Mouse (Mus musculus) limb, embryonic 14.5 days (tissue): ENCODE data around the gene Mul1. TPM values are rescaled to one million over a fixed set of nuclear protein-coding genes. Genes with fewer than 3 reads are reported as not detected.

Experiments
- ATAC-seq: fragments of 200-750 bp; cut with Nextera tagmentation; 2 replicates; pipeline ENCODE4 v1.8.0; 2017; ENCODE audit warnings: low read depth, moderate number of reproducible peaks, moderate TSS enrichment; ENCODE audit not compliant: low FRiP score
- DNase-seq: peaks from one replicate; pipeline ENCODE4 v3.0.0-alpha.2; 2015; ENCODE audit warnings: low spot score
- H3K27ac ChIP-seq: fragments of 300-500 bp; sonication (generic); replicated peaks from 2 replicates; pipeline ENCODE4 v1.5.1; 2014; ENCODE audit warnings: low read depth, mild to moderate bottlenecking, low read length, moderate library complexity, mixed read lengths
- H3K27me3 ChIP-seq: fragments of 300-500 bp; sonication (generic); 2 replicates; pipeline ENCODE4 v1.6.1; 2014; ENCODE audit warnings: low read length, mixed read lengths; ENCODE audit not compliant: control insufficient read depth, insufficient read depth
- H3K36me3 ChIP-seq: fragments of 300-500 bp; sonication (generic); 2 replicates; pipeline ENCODE4 v1.6.1; 2014; ENCODE audit warnings: mild to moderate bottlenecking, low read length, moderate library complexity, mixed read lengths; ENCODE audit not compliant: control insufficient read depth, insufficient read depth
- H3K4me1 ChIP-seq: fragments of 300-500 bp; sonication (generic); 2 replicates; pipeline ENCODE4 v1.6.1; 2014; ENCODE audit warnings: antibody characterized with exemption, low read length, mixed read lengths; ENCODE audit not compliant: control insufficient read depth, insufficient read depth
- H3K4me2 ChIP-seq: fragments of 300-500 bp; sonication (generic); replicated peaks from 2 replicates; pipeline ENCODE4 v1.6.1; 2014; ENCODE audit warnings: low read depth, mild to moderate bottlenecking, low read length, moderate library complexity; ENCODE audit not compliant: severe bottlenecking
- H3K4me3 ChIP-seq: fragments of 300-500 bp; sonication (generic); replicated peaks from 2 replicates; pipeline ENCODE4 v1.5.1; 2014; ENCODE audit warnings: low read length
- H3K9ac ChIP-seq: fragments of 300-500 bp; sonication (generic); 2 replicates; pipeline ENCODE4 v1.6.1; 2014; ENCODE audit warnings: mild to moderate bottlenecking, low read depth, low read length, moderate library complexity; ENCODE audit not compliant: severe bottlenecking
- H3K9me3 ChIP-seq: fragments of 300-500 bp; sonication (generic); 2 replicates; pipeline ENCODE4 v1.6.1; 2016; ENCODE audit warnings: low read length; ENCODE audit not compliant: control insufficient read depth
- POLR2A ChIP-seq: fragments of 200-500 bp; IDR thresholded peaks from 2 replicates; pipeline ENCODE4 v1.8.0; 2012; ENCODE audit warnings: inconsistent platforms, mild to moderate bottlenecking, moderate library complexity, borderline replicate concordance; ENCODE audit not compliant: insufficient read depth, insufficient read length; ENCODE audit errors: extremely low read depth
- WGBS: fragments of 180-500 bp; shearing (Covaris S2); extraction: QIAGEN DNeasy Blood & Tissue Kit; methylation state at CpG from one replicate; pipeline ENCODE4 v1.1.7; 2014; 5-methylcytosine and 5-hydroxymethylcytosine counted together
- polyA plus RNA-seq, 2 experiments: library from polyadenylated mRNA; depleted of rRNA in 1 of 2; stranded (reverse) in 1 of 2; unstranded in 1 of 2; fragments of >200 nt; fragmentation: Nextera tagmentation in 1 of 2; extraction: Ambion mirVana in 1 of 2; gene quantifications; 2 replicates each; pipeline versions ENCODE4 v1.2.1 to v1.2.3; 2012 to 2014

Mul1 gene
- polyA plus RNA-seq, 2 experiments: 14.2 to 17.1 TPM

GRCm38 (mm10) chr4:138396711-138397110 is 37.8 kb upstream of the Mul1 start:
- H3K4me1 ChIP-seq: peaks cover 6% of the 10 kb centered on the region; the same call in 1 of the 2 replicates
- H3K9me3 ChIP-seq: no peaks in the 10 kb centered on the region
- no peak overlapping the region for H3K9ac ChIP-seq
- WGBS: 7% methylated on average over 8 of the region's 8 CpGs
- DNase-seq (no peak), ATAC-seq (no peak)
- no peak overlapping the region for H3K27ac ChIP-seq
- peaks cover 74% of the 10 kb centered on the region for H3K27me3 ChIP-seq
- no peak for TF ChIP-seq POLR2A
- H3K36me3 ChIP-seq: no peaks in the 10 kb centered on the region
- peak overlapping the region; percentile 52 for H3K4me2 ChIP-seq
- H3K4me3 ChIP-seq: peak overlapping the region; percentile 35; the same call in 1 of the 2 replicates

GRCm38 (mm10) chr4:138404806-138405205 is 29.7 kb upstream of the Mul1 start:
- H3K27me3 ChIP-seq: no peaks in the 10 kb centered on the region
- DNase-seq: no peak

GRCm38 (mm10) chr4:138407479-138408194 is 26.8 kb upstream of the Mul1 start:
- Histone ChIP-seq H3K9me3 (no peaks in the 10 kb centered on the region), H3K27ac (no peak overlapping the region), H3K36me3 (no peaks in the 10 kb centered on the region), H3K4me2 (no peak overlapping the region), H3K27me3 (peaks cover 7% of the 10 kb centered on the region), H3K4me1 (no peaks in the 10 kb centered on the region), H3K4me3 (no peak overlapping the region), H3K9ac (no peak overlapping the region)
- no peak for TF ChIP-seq POLR2A
- DNase-seq (no peak), ATAC-seq (no peak)
- 79% methylated on average over 12 of the region's 13 CpGs for WGBS

More at GRCm38 (mm10) chr4:138404806-138405205, 29.7 kb upstream of the Mul1 start:
- no peak for ATAC-seq
- no peak overlapping the region for H3K9ac ChIP-seq
- WGBS: 0% methylated on average over 2 of the region's 2 CpGs
- no peak overlapping the region for H3K4me2 ChIP-seq
- TF ChIP-seq POLR2A: no peak
- no peak overlapping the region for H3K27ac ChIP-seq
- no peaks in the 10 kb centered on the region for H3K36me3 ChIP-seq
- no peaks in the 10 kb centered on the region for H3K9me3 ChIP-seq
- no peaks in the 10 kb centered on the region for H3K4me1 ChIP-seq
- no peak overlapping the region for H3K4me3 ChIP-seq

DNA sequence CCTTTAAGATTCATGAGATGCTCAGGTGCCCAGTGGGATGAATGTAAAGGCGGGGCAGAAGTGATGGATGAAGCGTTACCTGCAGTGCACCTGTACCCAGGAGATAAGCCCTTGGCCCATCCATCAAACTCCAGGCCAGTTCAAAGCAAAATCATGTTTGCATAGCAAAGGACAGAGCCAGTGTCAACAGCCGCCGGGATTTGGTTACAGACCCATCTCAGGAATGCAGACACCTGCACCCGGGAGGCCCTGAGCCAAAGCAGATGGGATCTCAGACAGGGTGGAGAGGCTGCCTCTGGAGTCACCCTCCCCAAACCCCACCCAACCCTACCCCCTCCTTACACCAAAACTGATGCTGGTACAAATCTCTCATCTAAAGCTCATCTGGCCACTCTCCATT is 23.5 kb upstream of the Mul1 start:
- ATAC-seq: no peak
- Histone ChIP-seq H3K9ac (no peak overlapping the region), H3K4me1 (no peaks in the 10 kb centered on the region), H3K36me3 (no peaks in the 10 kb centered on the region), H3K27me3 (peaks cover 7% of the 10 kb centered on the region), H3K4me3 (no peak overlapping the region), H3K9me3 (no peaks in the 10 kb centered on the region), H3K4me2 (no peak overlapping the region), H3K27ac (no peak overlapping the region)
- WGBS: 12% methylated on average over 5 of the region's 5 CpGs
- DNase-seq: no peak
- no peak for TF ChIP-seq POLR2A

GRCm38 (mm10) chr4:138411504-138412121 is 22.9 kb upstream of the Mul1 start:
- no peak overlapping the region for H3K4me2 ChIP-seq
- H3K4me1 ChIP-seq: no peaks in the 10 kb centered on the region
- TF ChIP-seq POLR2A: no peak
- no peak overlapping the region for H3K9ac ChIP-seq
- H3K9me3 ChIP-seq: no peaks in the 10 kb centered on the region
- ATAC-seq (no peak), DNase-seq (no peak)
- H3K27ac ChIP-seq: no peak overlapping the region
- peaks cover 7% of the 10 kb centered on the region for H3K27me3 ChIP-seq
- no peaks in the 10 kb centered on the region for H3K36me3 ChIP-seq
- H3K4me3 ChIP-seq: no peak overlapping the region
- 50% methylated on average over 7 of the region's 7 CpGs for WGBS
